Mouse (Mus musculus) layer of hippocampus, postnatal 25 days (tissue): ENCODE data around the gene Amdhd1. TPM values are rescaled to one million over a fixed set of nuclear protein-coding genes. Genes with fewer than 3 reads are reported as not detected.
"Not testable (repeated sequence)": the region's sequence is repeated elsewhere in the genome, so short reads cannot be mapped to it uniquely, and the experiment has no call there.

Source experiments
- DNase-seq, 2 experiments: peaks; one replicate each; pipeline ENCODE4 v3.0.0; 2022; ENCODE audit warnings: mixed read lengths in 2 of 2, low spot score in 1 of 2; ENCODE audit errors: extremely low spot score in 1 of 2
- total RNA-seq, 2 experiments: library from RNA; stranded (reverse); gene quantifications; 2 replicates each; pipeline ENCODE4 v1.2.3; 2021

Amdhd1 gene
- total RNA-seq, result under 1 TPM; 0.32 to 0.40 TPM

DNA sequence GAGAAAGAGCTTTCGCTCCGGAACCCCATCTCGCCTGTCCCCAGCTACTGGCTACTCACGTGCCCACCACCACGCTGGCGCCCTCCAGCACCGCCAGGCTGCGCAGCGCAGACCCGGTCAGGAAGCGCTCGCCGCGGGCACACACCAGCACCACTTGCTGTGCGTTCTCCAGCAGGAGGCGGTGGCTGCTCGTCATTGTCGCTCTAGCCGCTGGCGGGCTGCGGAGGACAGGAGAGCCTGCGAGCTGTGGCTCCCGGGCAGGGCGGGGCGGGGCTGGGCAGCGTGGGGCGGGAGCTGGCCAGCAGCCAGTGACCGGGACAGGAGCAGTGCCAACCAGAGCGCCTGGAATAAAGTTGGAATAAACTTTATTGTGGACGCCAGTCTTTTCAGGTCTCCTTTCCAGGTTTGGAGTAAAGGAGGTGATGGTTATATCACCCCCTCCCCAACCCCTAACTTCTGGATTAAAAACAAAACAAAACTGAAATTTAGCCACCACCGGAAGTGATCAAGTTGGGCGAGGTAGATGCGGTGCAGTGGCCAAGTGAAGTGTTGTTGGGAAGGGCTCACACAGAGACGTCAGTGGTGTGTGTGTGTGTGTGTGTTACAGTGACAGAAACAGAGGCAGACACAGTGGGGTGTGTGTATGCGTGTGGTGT is at the start of gene Amdhd1:
Amdhd1 (minus strand) TSS at position 259 of the 656 bp plus-strand sequence.
- DNase-seq, result peak in 1 of 2 experiments; percentile 50

DNA sequence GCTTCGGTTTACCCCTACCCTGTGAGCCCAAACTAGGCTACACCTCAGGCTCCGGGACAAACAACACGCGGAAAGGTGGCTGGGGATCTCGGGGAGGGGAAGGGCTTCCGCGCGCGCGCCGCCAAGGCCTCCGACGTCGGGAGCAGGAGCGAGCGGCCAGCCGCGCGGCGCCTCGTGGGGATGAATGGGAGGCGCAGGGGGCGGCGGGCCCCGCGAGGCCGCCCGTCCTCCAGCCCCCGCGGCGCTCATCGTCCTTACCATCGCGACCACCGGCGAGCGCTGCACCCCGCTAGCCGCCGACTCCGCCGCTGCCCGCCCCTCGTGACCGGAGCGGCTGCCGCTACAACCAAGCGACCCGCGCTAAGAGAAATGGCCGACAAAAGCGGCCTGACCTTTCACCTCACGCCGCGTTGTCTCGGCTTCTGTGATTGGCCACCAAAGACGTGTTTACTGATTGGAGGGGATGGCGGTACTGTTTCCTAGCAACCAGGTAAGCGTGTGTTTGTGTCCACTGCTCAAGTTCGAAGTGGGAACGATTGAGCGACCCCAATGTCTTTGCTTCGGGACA is 49.5 kb upstream of the Amdhd1 start, which contains the start of gene Snrpf:
Snrpf (minus strand) TSS at position 426 of the 568 bp plus-strand sequence.
- peak; percentile 87 for DNase-seq

DNA sequence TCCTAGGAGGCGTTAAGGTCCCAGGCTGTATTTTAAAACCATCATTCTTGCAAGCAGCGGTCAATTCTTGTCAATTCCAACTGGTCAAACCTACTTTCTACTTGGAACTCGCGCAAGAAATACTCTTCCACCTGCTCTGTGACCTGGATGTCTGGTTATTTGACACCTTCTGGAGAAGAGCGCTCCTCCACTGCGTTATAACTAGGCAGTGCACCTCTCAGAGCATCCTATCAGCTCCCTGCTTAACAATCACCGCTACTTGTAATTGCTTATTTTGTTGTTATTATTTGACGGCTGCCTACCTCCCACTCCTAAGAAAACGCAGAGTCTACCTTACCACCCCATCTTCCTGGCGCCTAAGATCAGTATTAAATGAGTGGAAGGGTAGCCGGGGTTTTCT is 49.0 kb upstream of the Amdhd1 start:
- no peak for DNase-seq

DNA sequence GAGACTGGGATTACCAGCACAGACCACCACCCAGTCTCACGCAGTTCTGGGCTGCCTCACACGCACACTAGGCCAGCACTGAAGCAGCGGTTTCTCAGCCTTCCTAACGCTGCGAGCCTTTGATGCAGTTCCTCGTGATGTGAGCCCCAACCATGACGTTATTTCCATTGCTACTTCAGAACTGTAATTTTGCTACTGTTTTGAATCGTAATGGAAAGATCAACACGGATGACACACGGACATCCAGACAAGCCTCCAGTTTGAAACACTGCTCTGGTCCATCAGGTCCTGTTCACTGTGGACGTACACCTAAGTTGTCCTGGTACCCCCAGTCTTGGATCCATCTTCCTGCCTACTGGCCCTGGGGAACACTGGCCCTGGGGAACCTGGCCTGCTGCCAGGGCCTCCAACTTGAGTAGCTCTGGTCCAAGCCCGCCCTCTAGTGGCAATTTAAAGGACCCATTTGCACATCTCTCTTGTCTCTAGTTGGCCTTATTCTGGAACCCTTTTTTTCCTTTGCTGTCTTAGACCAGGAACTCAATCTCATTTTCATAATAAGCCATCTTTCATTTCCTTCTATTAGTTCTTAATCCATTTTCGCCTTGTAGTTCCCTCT is 37.5 kb upstream of the Amdhd1 start:
- DNase-seq, result peak; percentile 43 to 76

DNA sequence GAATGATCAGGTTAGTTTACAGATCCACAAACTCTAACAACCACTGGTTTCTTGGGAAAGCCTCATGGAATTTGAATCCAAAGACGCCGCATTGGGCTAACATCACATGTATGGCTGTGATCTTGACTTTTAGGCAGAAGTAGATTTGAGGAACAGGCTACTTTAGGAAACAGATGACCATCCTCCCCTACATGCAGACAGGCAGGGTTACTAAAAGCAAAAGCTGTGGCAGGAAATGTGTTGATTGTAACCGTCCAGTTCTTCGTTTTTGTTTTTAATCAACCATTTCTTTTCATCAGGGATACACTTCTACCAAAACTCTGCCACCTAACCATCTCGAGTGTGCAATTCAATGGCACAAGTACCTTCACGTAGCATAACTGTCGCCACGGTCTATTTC is 36.1 kb upstream of the Amdhd1 start:
- no peak for DNase-seq

DNA sequence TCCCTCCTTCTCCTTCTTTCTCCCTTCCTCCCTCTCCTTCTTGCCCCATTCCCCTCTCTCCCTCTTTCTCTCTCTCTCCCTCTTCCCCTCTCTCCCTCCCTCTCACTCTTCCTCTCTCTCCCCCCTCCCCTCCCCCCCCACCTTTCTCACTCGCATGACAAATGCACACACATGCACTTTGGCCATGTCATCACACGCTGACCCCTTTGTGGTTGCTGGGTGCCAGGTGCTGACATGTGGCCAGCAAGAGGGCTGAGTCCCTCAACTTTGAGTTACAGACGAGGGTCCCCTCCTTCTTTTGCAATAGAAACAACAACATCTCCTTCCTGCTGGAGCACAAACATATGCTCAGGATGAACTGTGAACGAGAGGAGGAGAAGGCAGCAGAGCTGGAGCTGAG is 35.1 kb upstream of the Amdhd1 start:
- DNase-seq, result no peak

DNA sequence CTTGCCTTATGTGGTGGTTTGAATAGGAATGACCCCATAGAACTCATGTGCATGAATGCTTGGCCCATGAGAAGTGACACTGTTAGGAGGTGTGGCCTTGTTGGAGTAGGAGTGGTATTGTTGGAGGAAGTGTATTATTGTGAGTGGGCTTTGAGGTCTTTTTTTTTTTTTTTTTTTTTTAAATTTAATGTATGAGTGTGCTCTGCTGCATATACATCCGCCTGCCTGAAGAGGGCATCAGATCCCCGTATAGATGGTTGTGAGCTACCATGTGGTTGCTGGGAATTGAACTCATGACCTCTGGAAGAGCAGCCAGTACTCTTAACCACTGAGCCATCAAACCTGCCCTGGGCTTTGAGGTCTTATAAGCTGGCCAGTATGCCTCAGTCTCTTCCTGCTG is 32.4 kb upstream of the Amdhd1 start:
- DNase-seq, result no peak

DNA sequence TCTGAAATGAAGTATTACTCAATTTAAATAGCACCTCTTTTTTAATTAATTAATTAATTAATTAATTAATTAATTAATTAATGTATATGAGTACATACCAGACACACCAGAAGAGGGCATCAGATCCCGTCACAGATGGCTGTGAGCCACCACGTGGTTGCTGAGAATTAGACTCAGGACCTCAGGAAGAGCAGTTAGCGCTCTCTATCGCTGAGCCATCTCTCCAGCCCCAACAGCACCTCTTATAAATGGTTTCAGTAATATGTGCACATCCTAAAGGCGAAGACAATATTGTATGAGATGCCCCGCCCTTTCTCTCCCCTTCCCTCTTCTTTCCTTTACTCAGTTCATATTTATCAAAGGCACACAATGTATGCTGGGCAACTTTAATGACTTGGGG is 28.8 kb upstream of the Amdhd1 start:
- DNase-seq, result no peak

DNA sequence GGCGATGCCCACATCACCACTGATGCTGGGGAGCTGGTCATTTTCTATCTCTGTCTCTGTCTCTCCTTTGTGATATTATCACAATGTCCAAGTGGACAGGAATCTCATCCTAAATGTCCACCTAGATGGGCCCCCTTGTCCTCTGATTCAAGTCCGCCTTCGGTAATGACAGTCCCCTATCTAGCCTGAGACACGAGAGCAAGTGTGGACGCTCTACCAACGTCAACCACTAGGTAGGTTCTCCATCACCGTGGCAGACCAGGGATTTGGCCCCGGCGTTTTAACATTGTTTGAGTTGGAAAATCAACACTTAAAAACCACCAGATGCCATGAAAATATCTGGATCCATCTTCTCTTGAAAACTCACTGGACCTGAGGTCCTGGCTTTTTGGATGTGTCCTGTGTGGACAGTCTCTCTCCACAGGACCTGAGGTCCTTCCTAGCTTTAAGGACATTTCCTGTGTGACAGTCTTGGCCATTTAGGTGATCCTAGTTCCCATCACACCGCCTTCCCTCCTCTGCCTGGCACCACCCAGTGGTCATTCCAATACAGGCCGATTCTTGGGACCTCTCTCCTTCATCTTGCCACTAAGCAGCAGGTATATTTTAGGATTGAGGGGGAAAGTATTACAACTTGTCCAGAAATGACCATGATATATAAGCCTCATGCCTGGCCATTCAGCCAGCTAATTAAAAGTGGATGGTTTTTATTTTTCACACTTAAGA is 28.2 kb upstream of the Amdhd1 start:
- no peak for DNase-seq

DNA sequence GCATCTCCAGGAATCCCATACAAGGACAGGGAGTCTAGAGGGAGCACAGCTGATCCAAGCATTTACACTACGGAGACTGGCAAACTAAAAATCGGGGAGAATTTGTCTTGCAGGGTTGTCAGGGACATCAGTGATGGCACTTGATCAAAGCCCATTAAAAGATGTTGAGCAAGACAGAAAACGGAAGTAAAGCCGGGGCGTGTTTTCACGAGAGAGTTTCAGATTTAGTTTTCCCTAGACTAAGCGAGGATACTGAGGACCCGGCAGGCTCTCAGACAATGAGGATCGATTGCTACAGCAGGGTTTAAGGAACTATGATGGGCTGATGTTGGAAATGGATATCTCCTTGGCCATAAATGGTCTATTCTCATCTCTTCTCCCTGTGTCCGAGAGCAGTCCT is 27.2 kb upstream of the Amdhd1 start:
- no peak for DNase-seq

DNA sequence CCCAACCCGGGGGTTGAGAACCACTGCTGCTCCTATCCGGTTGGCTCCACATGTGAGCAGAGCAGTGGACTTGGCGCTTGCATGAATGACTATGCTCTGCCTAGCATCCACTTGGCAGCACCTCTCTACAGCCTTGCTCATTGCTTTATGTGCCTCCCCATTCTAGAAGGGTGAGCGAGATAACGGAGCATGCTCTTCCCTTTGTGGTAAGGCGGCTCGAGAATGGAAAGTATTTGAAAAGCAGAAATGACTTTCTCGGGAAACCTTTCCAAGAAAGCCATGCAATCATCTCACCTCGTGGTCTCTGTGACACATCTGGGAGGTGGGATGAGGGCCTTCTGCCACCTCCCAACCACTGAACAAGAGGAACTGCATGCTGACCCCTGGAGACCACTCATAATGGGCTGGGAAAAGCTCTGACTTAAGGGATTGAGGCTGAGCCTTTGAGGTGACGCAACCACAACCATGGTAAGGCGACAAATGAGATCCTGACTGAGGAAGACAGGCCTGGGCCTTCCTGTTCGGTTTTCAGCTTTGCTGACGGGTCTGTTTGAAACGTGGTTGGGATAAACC is 24.8 kb upstream of the Amdhd1 start:
- DNase-seq, result no peak

DNA sequence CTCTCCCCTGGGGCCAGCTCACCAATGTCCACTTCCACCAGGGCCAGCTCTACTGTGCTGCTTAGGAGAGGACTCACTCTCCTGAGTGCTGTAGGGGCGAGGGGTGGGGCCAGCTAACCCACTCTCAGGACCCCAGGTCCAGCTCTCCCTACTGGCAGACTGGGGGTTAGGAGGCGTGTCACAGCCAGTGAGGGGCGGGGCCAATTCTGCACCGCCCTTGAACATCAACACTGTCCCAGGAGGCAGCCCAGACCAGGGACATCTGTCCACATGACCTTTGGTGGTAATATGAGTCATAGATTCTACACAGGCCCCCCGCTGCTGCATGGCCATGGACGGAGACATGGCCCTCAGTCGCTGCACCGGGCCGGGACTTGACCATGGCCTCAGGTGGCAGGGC is 20.0 kb upstream of the Amdhd1 start:
- DNase-seq, result no peak

DNA sequence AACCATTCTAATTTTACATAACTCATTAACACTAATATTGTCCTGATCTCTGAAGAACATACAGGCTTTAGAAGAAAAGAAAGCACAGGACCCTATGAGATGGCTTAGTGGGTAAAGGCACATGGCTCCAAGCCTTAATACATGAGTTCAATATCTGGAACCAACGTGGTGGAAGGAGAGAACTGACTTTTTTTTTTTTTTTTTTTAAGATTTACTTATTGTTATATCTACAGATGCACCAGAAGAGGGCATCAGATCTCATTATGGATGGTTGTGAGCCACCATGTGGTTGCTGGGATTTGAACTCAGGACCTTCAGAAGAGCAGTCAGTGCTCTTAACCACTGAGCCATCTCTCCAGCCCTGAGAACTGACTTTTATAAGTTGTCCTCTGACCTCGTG is 18.1 kb upstream of the Amdhd1 start:
- DNase-seq, result not testable (repeated sequence)

DNA sequence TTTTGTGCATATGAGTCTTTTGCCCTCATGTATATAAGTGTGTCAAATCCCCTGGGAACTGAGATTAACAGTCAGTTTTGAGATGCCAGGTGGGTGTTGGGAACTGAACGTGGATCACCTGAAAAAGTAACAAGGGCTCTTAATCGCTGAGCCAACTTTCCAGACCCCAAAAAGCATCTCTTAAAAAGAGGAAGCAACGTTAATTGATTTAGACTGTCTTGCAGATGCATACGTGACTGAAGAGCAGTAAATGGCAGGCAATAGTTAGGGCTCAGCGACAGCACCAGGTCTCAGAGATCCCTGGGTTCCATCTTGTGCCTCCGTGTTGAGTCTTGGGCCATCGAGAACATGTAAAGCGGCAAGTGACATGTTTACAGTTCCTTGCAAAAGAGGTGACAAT is 12.8 kb upstream of the Amdhd1 start:
- no peak for DNase-seq

DNA sequence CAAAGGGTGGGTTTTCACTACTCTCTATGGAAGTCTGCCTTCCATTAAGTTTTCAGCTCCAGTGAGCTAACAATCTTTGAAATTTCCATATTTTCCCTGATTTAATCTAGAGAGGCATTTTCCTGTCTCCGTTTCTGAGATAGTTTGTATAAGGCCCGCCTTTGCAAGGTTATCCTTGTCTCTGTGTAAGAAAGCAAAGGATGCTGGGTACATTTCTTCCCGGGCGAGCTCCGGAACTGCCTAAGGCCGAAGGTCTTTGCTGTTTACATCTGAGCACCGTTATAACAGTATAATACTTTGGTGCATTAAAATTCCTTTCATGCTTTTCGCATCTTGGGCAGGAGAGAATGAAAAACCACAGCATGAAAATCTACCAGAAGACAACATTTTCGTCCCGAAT is 10.0 kb upstream of the Amdhd1 start:
- DNase-seq, result no peak

DNA sequence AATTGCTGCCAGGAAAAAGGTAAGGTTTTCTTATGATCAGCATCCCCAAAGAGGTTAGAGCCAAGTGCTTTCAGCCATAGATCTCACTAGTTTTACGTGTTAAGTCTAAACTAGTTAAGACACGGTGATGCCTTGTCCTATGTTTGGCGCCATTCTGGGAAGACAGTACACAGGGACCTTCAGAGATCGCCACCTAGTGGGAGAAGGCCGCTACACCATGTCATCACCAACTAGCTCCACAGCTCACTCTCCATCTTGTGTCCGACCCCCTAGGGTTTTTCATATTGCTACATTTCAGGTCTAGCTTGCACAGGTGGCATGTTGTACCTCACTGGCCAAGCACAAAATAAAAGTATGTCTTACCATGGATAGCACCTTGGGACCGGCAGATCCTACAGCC is 9.2 kb upstream of the Amdhd1 start:
- DNase-seq, result peak; percentile 44 to 89

DNA sequence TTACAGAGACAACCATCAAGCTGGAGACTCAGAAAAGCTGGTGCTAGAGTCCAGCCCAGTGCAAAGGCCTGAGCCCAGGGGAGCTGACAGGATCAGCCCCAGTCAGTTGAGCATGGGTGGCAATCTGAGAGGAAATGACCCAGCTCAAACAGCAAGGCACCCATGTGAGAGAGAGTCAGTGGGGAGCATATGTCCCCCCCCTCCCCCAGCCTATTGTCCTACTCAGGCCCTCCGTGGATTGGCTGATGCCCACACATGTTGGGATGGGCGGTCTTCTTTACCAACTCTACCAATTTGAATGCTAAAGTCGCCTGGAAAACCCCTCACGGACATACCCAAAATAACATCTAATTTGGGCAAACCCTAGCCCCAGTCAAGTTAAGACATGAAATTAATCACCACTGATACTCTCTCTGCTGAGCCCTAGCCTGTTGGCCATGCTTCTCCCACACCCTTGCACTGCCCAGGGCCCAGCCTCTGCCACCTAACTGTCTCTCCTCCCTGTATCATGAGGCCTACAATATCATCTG is 8.0 kb upstream of the Amdhd1 start:
- DNase-seq, result no peak

DNA sequence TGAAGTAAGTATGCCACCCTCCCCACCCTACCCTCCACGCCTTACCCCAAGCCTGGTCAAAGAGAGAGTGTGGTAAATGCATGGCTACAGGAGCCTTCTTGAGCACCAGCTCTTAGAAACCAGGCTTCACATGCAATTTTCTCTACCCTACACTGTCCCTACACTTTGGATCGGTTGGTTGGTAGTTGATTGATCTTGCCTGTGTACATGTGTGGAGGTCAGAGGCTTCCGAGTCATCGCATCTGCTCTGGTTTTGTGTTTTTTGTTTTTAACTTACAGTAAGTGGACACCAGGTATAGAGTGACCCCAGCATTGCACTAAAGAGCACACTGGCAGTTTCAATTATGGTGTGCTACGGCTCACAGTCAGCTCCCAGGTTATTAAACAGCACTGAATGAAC is 4.3 kb upstream of the Amdhd1 start:
- DNase-seq, result no peak

DNA sequence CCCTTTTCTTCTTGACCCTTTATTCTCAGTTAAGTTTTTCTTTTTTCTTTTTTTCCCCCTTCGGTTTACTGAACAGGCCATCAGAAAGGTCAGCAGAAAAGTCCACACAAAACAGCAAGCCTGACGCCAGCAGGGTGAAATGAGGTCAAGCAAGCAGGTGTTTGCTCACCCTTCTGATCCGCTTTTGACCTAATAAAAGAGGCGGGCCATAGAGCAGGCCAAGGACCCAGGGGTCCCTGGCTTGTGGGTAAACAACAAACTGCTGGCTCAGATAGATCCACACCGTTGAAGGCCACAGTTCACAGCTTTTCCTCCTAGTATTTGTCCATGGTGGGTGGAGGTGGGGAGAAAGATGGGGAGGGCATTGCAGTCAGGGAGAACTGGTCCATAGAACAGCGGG is 3.3 kb upstream of the Amdhd1 start:
- no peak for DNase-seq

DNA sequence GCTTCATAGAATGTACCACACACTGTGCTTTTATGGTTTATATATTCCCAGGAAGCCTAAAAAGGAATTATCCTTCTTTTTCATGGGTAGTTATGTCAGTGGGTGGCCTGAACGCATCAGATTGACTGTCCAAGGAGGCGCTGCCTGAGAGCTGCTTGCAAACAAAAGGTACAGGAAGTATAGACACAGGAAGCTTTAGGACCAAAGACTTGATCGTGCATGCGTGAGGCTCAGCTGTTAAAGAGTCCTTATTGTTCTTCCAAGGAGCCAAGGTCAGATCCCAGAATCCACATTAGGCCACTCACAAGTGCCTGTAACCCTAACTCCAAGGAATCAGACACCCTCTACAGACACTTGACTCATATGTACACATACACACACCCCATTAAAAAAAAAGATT is 2.5 kb upstream of the Amdhd1 start:
- no peak for DNase-seq

DNA sequence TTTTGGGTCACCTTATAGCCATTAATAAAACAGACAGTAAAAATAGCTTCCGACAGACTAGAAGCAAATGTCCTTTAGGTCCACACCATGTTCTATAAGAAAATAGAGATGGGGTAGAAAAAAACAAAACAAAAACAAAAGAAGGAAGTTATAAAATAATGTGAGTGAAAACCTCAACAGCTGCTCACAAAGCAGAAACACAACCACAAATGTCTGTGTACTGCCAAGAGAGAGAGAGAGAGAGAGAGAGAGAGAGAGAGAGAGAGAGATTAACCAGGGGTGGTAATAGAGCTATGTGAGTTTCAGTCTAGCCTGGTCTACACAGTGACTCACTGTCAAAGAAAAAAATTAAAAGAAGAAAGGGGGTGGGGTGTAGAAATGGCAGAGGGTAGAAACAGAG is 1.8 kb upstream of the Amdhd1 start:
- DNase-seq, result no peak
